Mouse (Mus musculus) heart, embryonic 10.5 days (tissue): ENCODE data around the gene Tgtp1. TPM values are rescaled to one million over a fixed set of nuclear protein-coding genes. Genes with fewer than 3 reads are reported as not detected.
"Not testable (repeated sequence)": the region's sequence is repeated elsewhere in the genome, so short reads cannot be mapped to it uniquely, and the experiment has no call there.

Experiments
- DNase-seq: peaks from one replicate; pipeline ENCODE4 v3.0.0-alpha.2; 2017; ENCODE audit warnings: low spot score
- H3K27ac ChIP-seq: fragments of 300-500 bp; sonication (generic); 2 replicates; pipeline ENCODE4 v1.5.1; 2016; ENCODE audit warnings: mild to moderate bottlenecking
- H3K27me3 ChIP-seq: fragments of 300-500 bp; sonication (generic); 2 replicates; pipeline ENCODE4 v1.6.1; 2016; ENCODE audit warnings: mild to moderate bottlenecking; ENCODE audit not compliant: poor library complexity, insufficient read depth, severe bottlenecking
- H3K36me3 ChIP-seq: fragments of 300-500 bp; sonication (generic); 2 replicates; pipeline ENCODE4 v1.6.1; 2016; ENCODE audit warnings: mild to moderate bottlenecking, moderate library complexity
- H3K4me1 ChIP-seq: fragments of 300-500 bp; sonication (generic); 2 replicates; pipeline ENCODE4 v1.6.1; 2016; ENCODE audit warnings: mild to moderate bottlenecking
- H3K4me3 ChIP-seq: fragments of 300-500 bp; sonication (generic); 2 replicates; pipeline ENCODE4 v1.5.1; 2016; ENCODE audit warnings: mild to moderate bottlenecking, moderate library complexity
- H3K9me3 ChIP-seq: fragments of 300-500 bp; sonication (generic); 2 replicates; pipeline ENCODE4 v1.6.1; 2016; ENCODE audit warnings: mild to moderate bottlenecking, moderate library complexity
- WGBS: fragments of 180-500 bp; shearing (Covaris S2); methylation state at CpG from one replicate; pipeline ENCODE4 v1.1.7; 2016; 5-methylcytosine and 5-hydroxymethylcytosine counted together
- polyA plus RNA-seq: library from polyadenylated mRNA; unstranded; fragments of >200 nt; fragmentation: Nextera tagmentation; extraction: Ambion mirVana; gene quantifications from 2 replicates; pipeline ENCODE4 v1.2.1, GENCODE M21; 2016

Tgtp1 gene
- polyA plus RNA-seq, 1 experiment from 2014 or later: 0.34 TPM

DNA sequence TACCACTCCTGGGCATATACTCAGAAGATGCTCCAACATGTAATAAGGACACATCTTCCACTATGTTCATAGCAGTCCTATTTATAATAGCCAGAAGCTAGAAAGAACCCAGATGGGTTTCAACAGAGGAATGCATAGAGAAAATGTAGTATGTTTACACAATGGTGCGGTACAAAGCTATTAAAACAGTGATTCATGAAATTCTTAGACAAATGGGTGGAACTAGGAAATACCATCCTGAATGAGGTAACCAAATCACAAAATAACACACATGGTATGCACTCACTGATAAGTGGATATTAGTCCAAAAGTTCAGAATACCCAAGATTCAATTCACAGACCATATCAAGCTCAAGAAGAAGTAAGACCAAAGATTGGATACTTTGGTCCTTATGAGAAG is 19.3 kb downstream of the Tgtp1 start:
- H3K9me3 ChIP-seq, H3K4me3 ChIP-seq, H3K36me3 ChIP-seq, H3K27ac ChIP-seq, DNase-seq, H3K27me3 ChIP-seq, H3K4me1 ChIP-seq: not testable (repeated sequence)
- no CpG with 5 or more reads among the region's 1 CpGs for WGBS

DNA sequence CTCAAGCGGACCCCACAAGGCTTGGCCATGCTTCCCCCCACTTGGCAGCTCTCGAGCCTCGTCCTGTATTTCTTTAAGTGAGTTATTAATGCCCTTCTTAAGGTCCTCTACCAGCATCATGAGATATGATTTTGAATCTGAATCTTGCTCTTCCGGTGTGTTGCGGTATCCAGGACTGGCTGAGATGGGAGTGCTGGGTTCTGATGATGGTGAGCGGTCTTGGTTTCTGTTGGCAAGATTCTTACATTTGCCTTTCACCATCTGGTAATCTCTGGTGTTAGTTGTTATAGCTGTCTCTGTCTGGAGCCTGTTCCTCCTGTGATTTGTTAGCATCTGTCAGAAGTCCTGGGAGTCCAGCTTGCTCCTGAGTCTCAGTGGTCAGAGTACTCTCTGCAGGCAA is 47.9 kb downstream of the Tgtp1 start, which contains the start of gene Psme2b:
Gene Psme2b (minus strand): TSS at position 101 of the 400 bp plus-strand sequence.
- H3K27ac ChIP-seq, H3K9me3 ChIP-seq, H3K4me1 ChIP-seq, DNase-seq, H3K36me3 ChIP-seq, H3K27me3 ChIP-seq, H3K4me3 ChIP-seq: not testable (repeated sequence)
- 89% methylated on average over 6 of the region's 6 CpGs for WGBS

DNA sequence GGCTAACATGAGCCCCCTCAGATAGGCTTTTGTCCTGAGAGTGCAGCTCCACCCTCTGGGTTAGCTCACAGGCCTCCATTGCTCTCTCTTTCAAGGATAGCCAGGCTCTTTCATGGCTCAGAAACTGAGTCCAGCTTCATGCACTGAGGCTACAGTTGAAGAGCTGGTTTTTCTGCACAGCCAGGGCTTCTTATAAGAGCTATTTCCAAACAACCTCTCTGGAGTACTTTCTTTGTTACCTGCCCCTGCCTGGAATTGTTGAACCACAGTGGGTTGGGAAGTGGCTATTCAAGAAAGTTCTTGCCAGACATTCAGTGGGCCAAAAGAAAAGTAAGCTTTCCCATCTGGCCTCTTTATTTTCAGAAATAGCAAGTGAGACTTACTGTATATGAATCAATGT is 54.7 kb downstream of the Tgtp1 start:
- DNase-seq, H3K4me1 ChIP-seq, H3K27ac ChIP-seq, H3K36me3 ChIP-seq, H3K9me3 ChIP-seq, H3K4me3 ChIP-seq, H3K27me3 ChIP-seq: not testable (repeated sequence)

Other genes with a start within 250 kb of the Tgtp1 start
- gene Rack1, start 193.8 kb downstream of the Tgtp1 start, polyA plus RNA-seq: 542 and 712 TPM in 2 replicates
- 3.0 and 4.7 TPM in 2 replicates for gene Trim41, start 176.8 kb downstream of the Tgtp1 start, polyA plus RNA-seq
- 0.18 and 0.44 TPM in 2 replicates for gene Trim7, start 168.0 kb downstream of the Tgtp1 start, polyA plus RNA-seq
- 0.68 and 1.9 TPM in 2 replicates for gene Gm12184, start 167.5 kb downstream of the Tgtp1 start, polyA plus RNA-seq
- gene Irgm1, start 122.5 kb downstream of the Tgtp1 start, polyA plus RNA-seq: 3.0 and 3.6 TPM in 2 replicates
- 0.06 and 0.07 TPM in 2 replicates for gene Gm5431, start 92.0 kb downstream of the Tgtp1 start, polyA plus RNA-seq
- 1.9 and 2.0 TPM in 2 replicates for gene Psme2b, start 48.0 kb downstream of the Tgtp1 start, polyA plus RNA-seq
- gene Olfr56, start 15.3 kb downstream of the Tgtp1 start, polyA plus RNA-seq: not detected in 2 replicates
- 0.11 TPM in 1 of 2 replicates, not detected in the other for gene 9930111J21Rik1, start 14.8 kb downstream of the Tgtp1 start, polyA plus RNA-seq
- not detected in 2 replicates for gene Gm12185, start 1.9 kb downstream of the Tgtp1 start, polyA plus RNA-seq
- 0.05 and 0.09 TPM in 2 replicates for gene 9930111J21Rik2, start 57.1 kb upstream of the Tgtp1 start, polyA plus RNA-seq
- not detected in 2 replicates for gene Tgtp2, start 70.0 kb upstream of the Tgtp1 start, polyA plus RNA-seq
- gene Ifi47, start 82.4 kb upstream of the Tgtp1 start, polyA plus RNA-seq: 0.30 and 0.33 TPM in 2 replicates
- not detected in 2 replicates for gene Olfr1396, start 120.7 kb upstream of the Tgtp1 start, polyA plus RNA-seq
- gene Olfr1395, start 148.1 kb upstream of the Tgtp1 start, polyA plus RNA-seq: not detected in 2 replicates
- gene Olfr1394, start 160.2 kb upstream of the Tgtp1 start, polyA plus RNA-seq: not detected in 2 replicates
- 0.11 and 0.23 TPM in 2 replicates for gene Btnl9, start 193.0 kb upstream of the Tgtp1 start, polyA plus RNA-seq
- gene Zfp62, start 209.1 kb upstream of the Tgtp1 start, polyA plus RNA-seq: 32.8 and 34.6 TPM in 2 replicates